ENCODE assay signal across 12 mouse cellular contexts in the genomic region with DNA sequence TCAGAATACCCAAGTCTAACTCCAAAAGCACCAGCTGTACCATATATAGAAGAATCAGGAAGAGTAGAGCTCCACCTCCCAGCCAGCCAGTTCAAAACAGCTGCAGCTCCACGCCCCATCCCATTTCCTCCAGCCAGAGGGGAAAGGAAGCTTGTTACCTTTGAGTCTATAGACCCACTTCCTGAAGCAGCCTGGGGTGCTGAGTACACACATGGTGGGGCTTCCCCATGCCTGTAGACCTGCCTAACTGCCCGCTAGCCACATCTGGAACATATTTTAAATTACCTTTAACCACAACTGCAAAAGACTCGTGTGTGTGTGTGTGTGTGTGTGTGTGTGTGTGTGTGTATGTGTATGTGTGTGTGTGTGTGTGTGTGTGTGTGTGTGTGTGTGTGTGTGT.
DNase-seq lines count a peak whose midpoint lies in the region; ATAC-seq lines count a peak whose summit lies in the region.
"Had no signal": no experiment of that assay in that cellular context is flagged by ENCODE, and none has a peak within 500 bp of the region (broad histone marks: within the 10 kb centered on the region; RNA-seq: fewer than 3 reads in every experiment).

No protein-coding gene starts in this region.

- H3K9me3 ChIP-seq in limb, embryonic 13.5 days: no peaks in the 10 kb centered on the region
- no peaks in the 10 kb centered on the region for H3K9me3 ChIP-seq in hindbrain, embryonic 13.5 days
- no peaks in the 10 kb centered on the region for H3K9me3 ChIP-seq in hindbrain, embryonic 14.5 days (ENCODE audit: control insufficient read depth, low read length)
- H3K9me3 ChIP-seq: lung, embryonic 15.5 days had no signal

- H3K27me3 ChIP-seq in limb, embryonic 13.5 days: peaks cover 14% of the 10 kb centered on the region
- H3K27me3 ChIP-seq in hindbrain, embryonic 13.5 days: no peaks in the 10 kb centered on the region
- H3K27me3 ChIP-seq in hindbrain, embryonic 14.5 days (ENCODE audit: control insufficient read depth, insufficient read depth, low read length): no peaks in the 10 kb centered on the region
- H3K27me3 ChIP-seq: lung, embryonic 15.5 days had no signal

- no peak overlapping the region for H3K4me3 ChIP-seq in limb, embryonic 13.5 days
- H3K4me3 ChIP-seq in hindbrain, embryonic 13.5 days: no peak overlapping the region
- H3K4me3 ChIP-seq in hindbrain, embryonic 14.5 days (replicated peaks; ENCODE audit: low read length): no peak overlapping the region
- H3K4me3 ChIP-seq: lung, embryonic 15.5 days; myocyte had no signal

- no peak overlapping the region; the same call in 1 of the 2 replicates for H3K27ac ChIP-seq in limb, embryonic 13.5 days
- no peak overlapping the region for H3K27ac ChIP-seq in hindbrain, embryonic 13.5 days
- H3K27ac ChIP-seq in hindbrain, embryonic 14.5 days: no peak overlapping the region
- H3K27ac ChIP-seq: lung, embryonic 15.5 days had no signal

- no peak overlapping the region for H3K9ac ChIP-seq in limb, embryonic 13.5 days
- no peak overlapping the region for H3K9ac ChIP-seq in hindbrain, embryonic 13.5 days
- no peak overlapping the region for H3K9ac ChIP-seq in hindbrain, embryonic 14.5 days
- H3K9ac ChIP-seq: lung, embryonic 15.5 days had no signal

- no peak overlapping the region for H3K4me2 ChIP-seq in limb, embryonic 13.5 days (replicated peaks)
- no peak overlapping the region for H3K4me2 ChIP-seq in hindbrain, embryonic 13.5 days
- H3K4me2 ChIP-seq in hindbrain, embryonic 14.5 days (replicated peaks): no peak overlapping the region
- H3K4me2 ChIP-seq: lung, embryonic 15.5 days had no signal

- peaks cover 38% of the 10 kb centered on the region for H3K4me1 ChIP-seq in limb, embryonic 13.5 days
- no peaks in the 10 kb centered on the region for H3K4me1 ChIP-seq in hindbrain, embryonic 13.5 days (replicated peaks)
- H3K4me1 ChIP-seq in hindbrain, embryonic 14.5 days (replicated peaks; ENCODE audit: control insufficient read depth, insufficient read depth, low read length): 0 out of 2 replicates have a peak, but pooled peaks cover 5% of the 10 kb centered on the region
- H3K4me1 ChIP-seq: lung, embryonic 15.5 days had no signal

- peak; percentile 77 for ATAC-seq in limb, embryonic 13.5 days (ENCODE audit: low FRiP score, low read depth)
- no peak for ATAC-seq in hindbrain, embryonic 13.5 days (ENCODE audit: low FRiP score)
- no peak for ATAC-seq in hindbrain, embryonic 14.5 days (ENCODE audit: low FRiP score)
- ATAC-seq: intestine, postnatal 0 days had no signal

- WGBS in limb, embryonic 13.5 days: 12% methylated on average over 3 of the region's 3 CpGs
- WGBS in hindbrain, embryonic 13.5 days: 79% methylated on average over 3 of the region's 3 CpGs
- WGBS in hindbrain, embryonic 14.5 days: 88% methylated on average over 3 of the region's 3 CpGs

- no peaks in the 10 kb centered on the region for H3K36me3 ChIP-seq in limb, embryonic 13.5 days
- H3K36me3 ChIP-seq in hindbrain, embryonic 13.5 days: no peaks in the 10 kb centered on the region
- no peaks in the 10 kb centered on the region for H3K36me3 ChIP-seq in hindbrain, embryonic 14.5 days (replicated peaks; ENCODE audit: control insufficient read depth, insufficient read depth)
- H3K36me3 ChIP-seq: lung, embryonic 15.5 days had no signal

- DNase-seq in embryo, embryonic 11 days: peak; percentile 54
- DNase-seq in embryo, embryonic 9.5 days (ENCODE audit: extremely low spot score): no peak
- DNase-seq in spleen, postnatal 36 days (ENCODE audit: low spot score in 2 of 2): peak; percentile 31 to 36
- DNase-seq in spleen, postnatal 10 days (ENCODE audit: low spot score in 2 of 2): no peak
- DNase-seq in hindbrain, embryonic 14.5 days (ENCODE audit: low spot score): no peak
- DNase-seq in cerebellum, adult 11-12 months: no peak
- DNase-seq: right cerebral cortex, postnatal 14 days had no signal

Comparison
In these comparisons a context has a peak if more than half of its experiments do, and no peak if none do; other contexts are left out.
1. DNase-seq: peak in embryo, embryonic 11 days (single experiment) and spleen, postnatal 36 days (2 of 2); none in embryo, embryonic 9.5 days (single experiment), spleen, postnatal 10 days (0 of 2), hindbrain, embryonic 14.5 days (single experiment) and cerebellum, adult 11-12 months (single experiment).